Mouse (Mus musculus) thymus, postnatal 0 days (tissue): Measurements from ENCODE around the gene Rrbp1. TPM values are rescaled to one million over a fixed set of nuclear protein-coding genes. Genes with fewer than 3 reads are reported as not detected.

ENCODE experiments used
- DNase-seq: peaks from one replicate; pipeline ENCODE4 v3.0.0-alpha.2; 2015; ENCODE audit warnings: low spot score
- polyA plus RNA-seq: library from polyadenylated mRNA; unstranded; fragments of >200 nt; fragmentation: Nextera tagmentation; extraction: Ambion mirVana; gene quantifications from 2 replicates; pipeline ENCODE4 v1.2.1, GENCODE M21; 2015

Rrbp1 gene
- polyA plus RNA-seq, 1 experiment from 2014 or later: 34.4 TPM

DNA sequence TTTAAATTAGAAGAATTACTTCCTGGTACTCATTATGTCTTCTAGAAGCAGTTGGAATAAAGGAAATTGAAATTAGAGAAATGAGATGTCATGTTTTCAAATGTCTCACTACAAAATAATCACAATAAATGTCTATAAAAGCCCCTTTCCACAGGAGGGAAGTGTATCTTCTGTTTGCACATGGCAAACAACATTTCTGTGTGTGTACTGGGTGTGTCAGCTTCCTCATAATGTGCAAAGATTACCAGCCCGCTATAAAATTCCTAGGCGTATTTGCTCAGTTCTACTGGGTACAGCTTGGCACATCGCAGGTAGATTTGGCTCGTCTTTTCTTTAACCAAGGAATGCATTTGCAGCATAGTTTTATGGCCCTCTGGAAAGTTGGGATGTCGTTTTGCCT is 93.4 kb downstream of the Rrbp1 start:
- DNase-seq: no peak

DNA sequence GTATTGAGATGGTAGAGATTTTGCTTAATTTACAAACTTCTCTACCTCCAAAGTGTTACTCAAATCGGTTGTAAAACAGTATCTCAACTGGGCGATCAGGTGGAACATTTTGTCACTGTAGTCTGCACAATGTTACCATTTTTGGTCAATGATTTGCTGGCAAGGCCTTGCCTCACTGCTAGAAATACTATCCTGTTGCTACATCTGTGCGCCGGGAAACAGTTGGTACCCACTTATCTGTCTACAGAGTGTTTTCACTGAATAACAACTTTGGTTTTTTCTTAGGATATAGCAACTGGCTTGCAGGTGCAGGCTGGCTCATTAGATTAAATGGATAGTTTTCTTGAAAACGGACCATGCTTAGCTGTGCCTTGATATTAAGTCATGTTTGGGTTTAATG is 94.8 kb downstream of the Rrbp1 start:
- peak; percentile 16 for DNase-seq

DNA sequence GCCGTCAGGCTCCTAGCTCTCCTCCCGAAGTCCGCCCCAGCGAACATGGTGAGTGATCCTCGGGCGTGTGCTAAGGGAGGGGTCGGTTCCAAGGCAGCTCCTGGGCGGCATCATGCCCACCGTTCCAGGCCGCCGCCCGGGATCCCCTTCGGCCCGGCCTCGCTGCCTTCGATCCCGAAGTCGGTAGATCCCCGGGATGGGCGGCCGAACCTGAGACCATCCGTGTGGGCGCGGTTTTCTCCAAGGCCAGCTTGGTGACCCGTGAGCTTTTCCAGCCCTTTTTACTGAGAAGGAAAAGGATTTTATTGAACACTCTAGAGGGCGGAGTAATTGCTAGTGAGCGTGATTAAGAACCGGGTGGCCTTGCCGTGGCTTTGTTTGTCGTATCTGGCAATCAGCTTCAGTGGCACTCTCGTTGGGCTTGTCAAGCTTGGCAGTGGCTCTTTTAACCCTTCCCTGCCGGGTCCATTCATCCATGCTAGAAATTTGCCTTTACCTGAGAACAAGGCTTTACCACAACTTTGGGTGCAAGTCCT is 95.4 kb downstream of the Rrbp1 start:
- DNase-seq: no peak

DNA sequence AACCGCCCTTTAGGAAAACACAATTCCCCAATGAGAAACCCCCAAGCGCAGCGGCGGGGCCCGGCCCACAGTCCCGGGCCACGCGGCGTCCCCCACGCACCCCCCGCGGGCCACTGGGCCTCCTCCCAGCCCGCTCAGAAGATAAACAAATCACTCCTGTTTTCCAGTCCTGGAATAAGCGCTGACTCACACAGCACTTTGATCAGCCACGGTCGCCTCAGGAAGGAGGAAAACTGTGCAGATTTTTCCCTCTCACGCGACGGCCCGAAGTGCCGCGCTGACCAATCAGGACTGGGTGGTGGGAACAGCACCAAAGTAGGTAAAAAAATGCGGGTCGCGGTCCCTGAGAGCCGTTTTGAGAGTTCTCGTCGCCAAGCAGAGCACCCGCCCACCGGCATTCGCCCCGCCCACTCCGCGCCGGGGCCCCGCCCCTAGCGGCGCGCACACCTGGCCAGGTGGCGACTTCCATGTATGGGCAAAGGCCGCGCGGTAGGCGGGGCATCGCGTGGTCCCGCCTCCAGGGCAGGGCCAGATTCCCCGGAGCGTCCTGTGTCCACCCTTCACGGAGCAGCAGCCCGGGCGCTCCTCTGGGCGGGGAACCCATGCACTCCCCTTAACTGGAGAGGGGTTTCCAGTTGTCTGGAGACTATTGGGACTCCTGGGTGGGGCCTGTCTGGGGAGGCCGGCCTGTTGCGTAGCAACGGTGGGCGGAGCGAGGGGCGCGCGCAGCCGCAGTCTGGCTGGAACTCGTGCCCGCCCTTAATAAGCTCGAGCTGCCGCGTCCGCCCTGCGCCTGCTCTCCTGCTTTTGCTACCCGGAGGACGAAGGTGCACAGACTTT is 96.1 kb downstream of the Rrbp1 start, which contains the start of gene Dstn:
Gene Dstn (plus strand): TSS at position 561 of the 840 bp plus-strand sequence.
- peak; percentile 93 for DNase-seq

DNA sequence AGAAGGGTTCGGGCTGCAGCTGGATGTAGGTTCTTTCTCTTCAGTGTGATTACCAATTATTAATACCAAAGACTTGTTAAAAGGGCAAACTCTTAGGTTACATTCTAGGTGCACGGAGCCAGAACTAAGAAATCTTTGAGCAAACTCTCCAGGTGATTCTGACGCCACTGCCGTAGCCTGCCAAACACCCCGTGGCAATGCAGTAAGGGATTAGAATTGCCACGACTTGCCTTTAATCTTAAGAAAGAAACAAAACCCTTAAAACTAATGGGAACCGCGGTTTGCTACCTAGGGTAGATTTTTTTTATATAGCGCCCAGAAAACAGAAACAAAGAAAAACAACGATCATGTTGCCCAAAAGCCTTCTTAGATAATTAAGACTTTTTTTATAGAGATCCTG is 96.8 kb downstream of the Rrbp1 start:
- DNase-seq: no peak

DNA sequence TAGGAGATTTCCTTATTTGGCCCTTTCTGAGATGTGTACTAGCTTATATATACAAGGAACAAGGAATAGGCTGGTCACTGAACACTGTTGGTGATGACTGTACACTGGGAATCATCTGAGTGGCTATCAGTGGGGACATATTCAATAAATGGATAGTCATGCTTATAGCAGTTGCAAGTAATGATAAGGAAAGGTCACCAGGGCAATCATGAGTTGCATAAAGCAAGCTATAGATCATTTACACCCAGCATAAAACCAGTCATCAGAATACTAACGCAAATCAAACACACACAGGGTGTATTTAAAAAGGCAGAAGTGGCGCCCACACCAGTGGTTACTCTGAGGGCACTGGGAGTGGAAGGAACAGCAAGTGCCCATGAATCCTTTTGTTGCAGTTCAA is 98.9 kb downstream of the Rrbp1 start:
- no peak for DNase-seq

DNA sequence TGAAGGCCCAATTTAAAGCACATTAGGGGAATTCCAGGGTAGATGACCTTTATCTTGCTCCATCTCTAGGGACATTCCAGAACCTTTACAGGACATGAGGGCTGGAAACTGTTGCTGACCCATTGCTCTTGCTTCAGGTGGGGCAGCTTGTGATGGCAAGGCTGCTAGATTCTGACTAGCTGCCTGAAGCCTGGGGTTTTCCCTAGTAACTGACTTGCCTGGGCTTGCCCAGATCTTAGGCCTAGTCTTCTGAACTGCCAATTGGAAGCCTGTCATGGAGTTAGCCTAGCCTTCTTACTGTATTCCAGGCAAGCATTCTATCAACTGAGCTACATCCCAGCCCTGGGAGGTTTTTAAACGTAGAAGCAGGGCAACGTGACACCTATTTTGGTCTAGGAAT is 101.8 kb downstream of the Rrbp1 start:
- no peak for DNase-seq

DNA sequence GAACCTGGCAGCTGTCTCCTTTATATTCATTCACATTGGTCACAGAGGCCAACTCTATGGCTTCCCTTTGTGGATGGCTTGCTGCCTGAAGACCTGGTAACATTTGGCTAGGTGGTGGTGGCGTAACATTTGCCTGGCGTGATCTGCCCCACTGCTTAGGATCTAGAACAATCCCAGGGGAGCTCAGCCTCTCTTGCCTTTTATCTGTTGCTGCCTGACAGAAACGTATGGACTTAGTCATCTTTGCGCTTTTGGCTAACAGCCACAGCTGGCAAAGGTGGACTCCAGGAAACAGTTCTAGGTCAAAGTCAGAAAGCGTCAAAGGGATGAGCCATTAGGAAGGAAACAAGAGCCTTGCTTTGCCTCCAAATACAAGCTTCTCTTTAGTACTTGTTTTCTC is 106.2 kb downstream of the Rrbp1 start:
- no peak for DNase-seq

DNA sequence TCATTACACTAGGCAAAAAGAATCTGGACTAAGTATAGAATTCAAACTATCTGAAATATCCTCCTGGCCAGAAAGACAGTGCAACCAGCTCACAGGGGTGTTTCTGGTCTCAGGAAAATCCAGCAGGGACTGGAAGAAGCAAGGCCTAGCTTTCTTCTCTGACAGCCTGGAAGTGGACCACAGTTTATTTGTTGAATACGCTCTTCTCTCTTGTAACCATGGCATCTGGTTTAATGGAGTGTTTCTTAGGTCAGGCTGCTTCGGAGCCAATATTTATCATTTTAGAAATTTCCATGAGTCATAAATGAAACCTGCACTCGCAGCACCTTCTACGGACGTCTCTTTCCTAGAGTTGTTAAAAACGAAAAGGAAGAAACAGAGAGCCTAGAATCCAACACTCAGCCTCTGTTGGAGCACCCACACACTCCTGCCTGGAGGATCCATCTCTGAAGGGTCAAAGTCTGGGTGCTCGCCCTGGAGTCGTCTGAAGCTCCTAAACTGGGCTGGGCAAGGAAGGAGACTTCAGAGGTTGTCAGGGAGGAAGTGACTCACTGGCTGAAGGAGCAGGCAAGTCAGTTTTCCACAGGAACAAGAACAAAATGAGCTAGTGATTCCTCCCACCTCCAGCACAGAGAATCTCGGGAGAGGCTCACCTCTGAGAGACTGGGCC is 107.6 kb downstream of the Rrbp1 start:
- no peak for DNase-seq

DNA sequence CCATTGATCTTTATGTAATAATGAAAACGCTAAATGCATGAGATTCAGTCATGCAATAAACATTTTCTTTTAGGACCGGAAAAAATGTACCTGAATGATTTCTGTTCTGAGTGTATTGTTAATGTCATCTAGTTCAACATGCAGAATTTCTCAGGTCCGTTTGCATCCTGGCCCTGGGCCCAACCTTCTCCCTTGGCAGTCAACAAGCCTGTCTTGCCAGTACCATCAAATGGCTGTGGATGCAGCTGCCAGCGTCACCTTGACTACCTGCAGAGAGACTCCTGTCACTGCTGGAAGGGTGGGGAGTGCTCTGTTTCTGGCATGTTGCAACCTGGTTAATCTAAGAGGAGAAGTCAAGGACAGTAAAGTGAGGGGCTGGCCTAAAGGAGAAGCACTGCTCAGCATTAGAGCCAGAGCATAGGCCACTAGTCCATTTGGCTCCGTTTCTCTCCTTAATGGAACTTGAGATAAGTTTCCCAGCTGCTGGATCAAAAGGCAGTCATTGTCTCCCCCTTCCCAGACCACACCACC is 110.2 kb downstream of the Rrbp1 start:
- no peak for DNase-seq

DNA sequence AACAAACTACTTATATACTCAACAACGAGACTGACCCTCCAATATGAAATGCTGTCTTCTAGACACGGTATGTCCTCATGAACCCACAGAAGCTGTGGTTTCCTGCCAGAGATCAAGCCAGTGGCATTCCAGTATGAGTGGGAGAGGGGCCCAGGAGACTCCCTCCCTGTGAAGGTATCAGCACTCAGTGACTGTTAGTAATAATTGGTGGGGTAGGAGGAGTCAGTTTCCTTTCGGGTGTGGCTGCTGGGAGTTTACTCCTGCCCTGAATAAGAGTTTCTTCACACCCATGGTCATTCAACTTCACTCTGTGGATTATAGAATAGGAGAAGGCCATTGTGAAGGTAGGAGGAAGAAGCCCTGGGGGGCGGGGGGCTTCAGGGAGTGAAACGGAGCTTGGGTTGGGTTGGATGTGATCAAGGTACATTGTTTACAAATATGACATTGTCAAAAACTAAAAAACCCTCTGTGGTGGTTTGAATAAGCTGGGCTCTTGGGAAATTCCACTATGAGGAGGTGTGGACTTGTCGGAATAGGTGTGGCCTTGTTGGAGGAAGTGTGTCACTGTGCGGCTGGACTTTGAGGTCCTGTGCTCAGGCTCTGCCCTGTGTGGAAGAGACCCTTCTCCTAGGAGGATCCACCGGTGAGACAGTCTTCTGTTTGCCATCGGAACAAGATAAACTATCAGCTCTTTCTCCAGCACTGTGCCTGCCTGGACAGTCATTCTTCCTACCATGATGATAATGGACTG is 111.4 kb downstream of the Rrbp1 start:
- DNase-seq: no peak

Other genes with a start within 250 kb of the Rrbp1 start
- gene Bfsp1, start 148.1 kb downstream of the Rrbp1 start, polyA plus RNA-seq: 0.62 and 0.66 TPM in 2 replicates
- 205 and 225 TPM in 2 replicates for gene Dstn, start 95.9 kb downstream of the Rrbp1 start, polyA plus RNA-seq
- gene Banf2, start 21.8 kb upstream of the Rrbp1 start, polyA plus RNA-seq: not detected in 2 replicates